9 mouse cellular contexts compared by ENCODE assay signal in the genomic region with DNA sequence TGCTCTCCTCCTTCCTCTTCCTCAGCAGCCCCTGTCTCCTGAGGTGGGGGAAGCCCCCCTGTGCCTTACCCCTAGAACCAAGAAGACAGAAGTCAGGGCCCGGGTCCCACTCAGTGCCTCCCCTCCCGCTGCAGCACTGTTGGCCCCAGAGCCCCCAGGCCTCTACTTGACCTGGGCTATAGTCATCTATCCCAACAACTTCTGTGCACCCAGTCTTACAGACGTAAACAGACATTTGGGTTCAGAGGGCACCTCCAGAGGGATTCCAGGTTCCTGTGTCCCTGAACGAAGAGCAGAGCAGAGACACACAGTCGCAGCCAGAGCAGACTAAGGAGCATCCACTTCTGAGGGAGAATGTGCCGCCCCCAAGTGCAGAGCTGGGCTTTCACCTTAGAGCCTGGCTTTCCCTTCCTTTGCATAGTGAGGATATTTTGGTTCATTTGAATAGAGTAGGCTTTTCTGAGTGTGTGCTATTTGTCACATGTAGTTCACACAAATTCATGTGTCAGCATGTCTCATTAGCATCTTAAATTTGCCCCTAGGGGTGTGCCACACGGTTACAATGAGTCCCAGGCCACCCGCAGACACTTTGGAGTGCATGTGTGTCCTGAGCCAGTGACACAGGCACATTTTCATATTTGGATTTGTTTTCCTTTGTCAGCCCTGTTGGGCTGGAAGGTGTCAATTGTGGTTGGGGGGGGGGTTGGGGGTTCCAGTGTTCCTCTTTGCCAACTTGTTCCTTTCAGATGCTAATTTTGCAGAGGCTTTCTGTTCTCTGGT. TPM values are rescaled to one million over a fixed set of nuclear protein-coding genes. Genes with fewer than 3 reads are reported as not detected.
DNase-seq lines count a peak whose midpoint lies in the region; ATAC-seq and TF ChIP-seq lines count a peak whose summit lies in the region.
"Had no signal": no experiment of that assay in that cellular context is flagged by ENCODE, and none has a peak within 500 bp of the region (broad histone marks: within the 10 kb centered on the region; RNA-seq: fewer than 3 reads in every experiment).

No protein-coding gene starts in this region.

- H3K27ac ChIP-seq in hindbrain, embryonic 12.5 days: peak overlapping the region; percentile 87
- peak overlapping the region; percentile 78 for H3K27ac ChIP-seq in midbrain, embryonic 14.5 days (replicated peaks; ENCODE audit: low read depth, low read length)

- ATAC-seq in hindbrain, embryonic 12.5 days (ENCODE audit: low FRiP score): no peak
- peak; percentile 25; the same call in 1 of the 2 replicates for ATAC-seq in midbrain, embryonic 14.5 days (ENCODE audit: low FRiP score, low TSS enrichment)
- no peak for ATAC-seq in cerebellum, adult (ENCODE audit: insufficient number of reproducible peaks, low FRiP score, low TSS enrichment)

- peaks cover 9% of the 10 kb centered on the region for H3K27me3 ChIP-seq in hindbrain, embryonic 12.5 days
- no peaks in the 10 kb centered on the region for H3K27me3 ChIP-seq in midbrain, embryonic 14.5 days (ENCODE audit: control insufficient read depth, insufficient read depth, low read length)

- H3K36me3 ChIP-seq in hindbrain, embryonic 12.5 days: no peaks in the 10 kb centered on the region
- no peaks in the 10 kb centered on the region for H3K36me3 ChIP-seq in midbrain, embryonic 14.5 days (ENCODE audit: control insufficient read depth, insufficient read depth, low read length)

- no peak overlapping the region for H3K4me3 ChIP-seq in hindbrain, embryonic 12.5 days
- no peak overlapping the region for H3K4me3 ChIP-seq in midbrain, embryonic 14.5 days (replicated peaks; ENCODE audit: low read depth, low read length)

- peak overlapping the region; percentile 2; the same call in 1 of the 2 replicates for H3K9ac ChIP-seq in hindbrain, embryonic 12.5 days
- no peak overlapping the region for H3K9ac ChIP-seq in midbrain, embryonic 14.5 days (replicated peaks; ENCODE audit: low read length)

- H3K9me3 ChIP-seq in hindbrain, embryonic 12.5 days (replicated peaks): no peaks in the 10 kb centered on the region
- no peaks in the 10 kb centered on the region for H3K9me3 ChIP-seq in midbrain, embryonic 14.5 days (ENCODE audit: control insufficient read depth, low read length)

- TF ChIP-seq POLR2A in brain, embryonic 14.5 days (IDR thresholded peaks at IDR 0.05; ENCODE audit: borderline replicate concordance, extremely low read depth, insufficient read depth, insufficient read length, poor library complexity, severe bottlenecking): no peak

- WGBS in hindbrain, embryonic 12.5 days: 13% methylated on average over 8 of the region's 8 CpGs
- 6% methylated on average over 8 of the region's 8 CpGs for WGBS in midbrain, embryonic 14.5 days

- H3K4me2 ChIP-seq in hindbrain, embryonic 12.5 days (replicated peaks): no peak overlapping the region
- H3K4me2 ChIP-seq in midbrain, embryonic 14.5 days (ENCODE audit: low read length): peak overlapping the region; percentile 13; the same call in 1 of the 2 replicates
- H3K4me2 ChIP-seq: heart, embryonic 11.5 days had no signal

- DNase-seq in A20 (ENCODE audit: low read depth, low spot score): peak; percentile 27
- peak; percentile 91 for DNase-seq in brain, embryonic 14.5 days (ENCODE audit: low read depth)
- peak; percentile 64 for DNase-seq in midbrain, embryonic 14.5 days
- DNase-seq in thymus, adult 18-20 months: no peak
- DNase-seq in frontal cortex, postnatal 14 days (ENCODE audit: low spot score in 2 of 2): no peak
- DNase-seq: kidney, adult 11 months had no signal

- no peak for TF ChIP-seq CTCF in brain, embryonic 14.5 days (IDR thresholded peaks at IDR 0.05; ENCODE audit: borderline replicate concordance, extremely low read depth, insufficient read depth, insufficient read length)

- peaks cover 89% of the 10 kb centered on the region for H3K4me1 ChIP-seq in hindbrain, embryonic 12.5 days
- H3K4me1 ChIP-seq in midbrain, embryonic 14.5 days (ENCODE audit: control insufficient read depth, insufficient read depth, low read length): peaks cover 78% of the 10 kb centered on the region

RNA-seq across cellular contexts. Expression of gene Parvg, which starts 22.0 kb away (rescaled TPM):
- 1.3 and 1.5 TPM in 2 replicates for polyA plus RNA-seq in brain, embryonic 14.5 days (2012; rRNA removed)
- polyA plus RNA-seq in hindbrain, embryonic 12.5 days (2016; fragmentation: Nextera tagmentation; extraction: Ambion mirVana): 1.1 and 1.5 TPM in 2 replicates
- polyA plus RNA-seq in midbrain, embryonic 14.5 days (2014; fragmentation: Nextera tagmentation; extraction: Ambion mirVana): 0.72 TPM in 2 replicates

Comparison
In these comparisons a context has a peak if more than half of its experiments do, and no peak if none do; other contexts are left out.
1. DNase-seq: peak in A20 (single experiment), brain, embryonic 14.5 days (single experiment) and midbrain, embryonic 14.5 days (single experiment); none in thymus, adult 18-20 months (0 of 2) and frontal cortex, postnatal 14 days (0 of 2).